Mouse (Mus musculus) liver, embryonic 11.5 days (tissue): Measurements from ENCODE around the gene Slc38a5. TPM values are rescaled to one million over a fixed set of nuclear protein-coding genes. Genes with fewer than 3 reads are reported as not detected.
A peak's percentile ranks its signal among the peaks of the same experiment; 100 is the strongest.

ENCODE experiments used
- ATAC-seq: fragments of 200-750 bp; cut with Nextera tagmentation; replicated peaks from 2 replicates; pipeline ENCODE4 v1.8.0; 2017; ENCODE audit warnings: moderate number of reproducible peaks, mild to moderate bottlenecking, moderate TSS enrichment, moderate library complexity; ENCODE audit not compliant: low FRiP score
- DNase-seq: peaks from one replicate; pipeline ENCODE4 v3.0.0-alpha.2; 2017; ENCODE audit warnings: low spot score
- H3K27ac ChIP-seq: fragments of 300-500 bp; sonication (generic); 2 replicates; pipeline ENCODE4 v1.5.1; 2014; ENCODE audit warnings: mild to moderate bottlenecking, low read depth, low read length, control low read depth
- H3K27me3 ChIP-seq: fragments of 300-500 bp; sonication (generic); replicated peaks from 2 replicates; pipeline ENCODE4 v1.6.1; 2014; ENCODE audit warnings: low read length, mixed read lengths; ENCODE audit not compliant: control insufficient read depth, insufficient read depth
- H3K36me3 ChIP-seq: fragments of 300-500 bp; sonication (generic); 2 replicates; pipeline ENCODE4 v1.6.1; 2014; ENCODE audit warnings: mild to moderate bottlenecking, low read length, moderate library complexity, mixed read lengths; ENCODE audit not compliant: control insufficient read depth, insufficient read depth
- H3K4me1 ChIP-seq: fragments of 300-500 bp; sonication (generic); replicated peaks from 2 replicates; pipeline ENCODE4 v1.6.1; 2014; ENCODE audit warnings: low read length, mixed read lengths; ENCODE audit not compliant: control insufficient read depth, insufficient read depth
- H3K4me2 ChIP-seq: fragments of 300-500 bp; sonication (generic); 2 replicates; pipeline ENCODE4 v1.6.1; 2014; ENCODE audit warnings: mild to moderate bottlenecking, control low read depth, moderate library complexity
- H3K4me3 ChIP-seq: fragments of 300-500 bp; sonication (generic); 2 replicates; pipeline ENCODE4 v1.5.1; 2014; ENCODE audit warnings: low read depth, low read length, control low read depth
- H3K9ac ChIP-seq: fragments of 300-500 bp; sonication (generic); 2 replicates; pipeline ENCODE4 v1.6.1; 2014; ENCODE audit warnings: low read depth, low read length, control low read depth
- H3K9me3 ChIP-seq: fragments of 300-500 bp; sonication (generic); 2 replicates; pipeline ENCODE4 v1.6.1; 2016; ENCODE audit warnings: low read length, inconsistent platforms, mixed read lengths; ENCODE audit not compliant: control insufficient read depth
- WGBS: fragments of 180-500 bp; shearing (Covaris S2); extraction: QIAGEN DNeasy Blood & Tissue Kit; methylation state at CpG from one replicate; pipeline ENCODE4 v1.1.7; 2014; 5-methylcytosine and 5-hydroxymethylcytosine counted together
- polyA plus RNA-seq: library from polyadenylated mRNA; unstranded; fragments of >200 nt; fragmentation: Nextera tagmentation; extraction: Ambion mirVana; gene quantifications from 2 replicates; pipeline ENCODE4 v1.2.1, GENCODE M21; 2014

The Slc38a5 gene
- polyA plus RNA-seq, result 77.7 and 84.1 TPM in 2 replicates

- Histone ChIP-seq H3K9me3 (no peaks in the 10 kb centered on the region), H3K27me3 (no peaks in the 10 kb centered on the region), H3K4me3 (peak within 1 kb of the TSS; percentile 51), H3K4me2 (peak within 1 kb of the TSS; percentile 74), H3K9ac (peak within 1 kb of the TSS; percentile 64), H3K4me1 (no peaks in the 10 kb centered on the region), H3K27ac (peak within 1 kb of the TSS; percentile 62; the same call in 1 of the 2 replicates), H3K36me3 (no peaks in the 10 kb centered on the region)
- ATAC-seq, result peak; percentile 75
- WGBS, result 20% methylated on average over 13 of the region's 15 CpGs
- no peak for DNase-seq
Observed at GRCm38 (mm10) chrX:8271083-8271820, at the start of gene Slc38a5. Gene Slc38a5 (plus strand): TSS chrX:8271133.

DNA sequence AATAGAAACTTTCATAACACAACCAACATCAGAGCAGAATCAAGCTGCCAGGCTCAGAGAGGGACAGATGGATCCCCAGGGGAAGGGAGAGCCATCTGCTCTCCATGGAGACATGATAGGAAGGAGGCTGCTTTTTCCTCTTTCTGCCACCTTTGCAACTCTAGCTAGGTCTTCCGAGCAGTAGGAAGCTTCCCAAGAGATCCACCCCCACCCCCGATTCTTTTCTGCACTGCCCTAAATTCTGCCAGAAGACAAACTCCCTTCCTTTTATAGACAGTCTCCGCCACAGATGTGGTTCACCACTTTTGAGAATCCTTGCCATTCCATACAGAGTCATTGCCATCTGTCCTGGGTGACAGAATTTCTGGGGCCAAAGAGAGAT, 48.6 kb upstream of the Slc38a5 start:
- Histone ChIP-seq H3K9ac (no peak overlapping the region), H3K9me3 (no peaks in the 10 kb centered on the region), H3K36me3 (no peaks in the 10 kb centered on the region), H3K4me1 (no peaks in the 10 kb centered on the region), H3K27ac (no peak overlapping the region), H3K4me3 (no peak overlapping the region), H3K27me3 (no peaks in the 10 kb centered on the region; the same call in 1 of the 2 replicates), H3K4me2 (no peak overlapping the region)
- ATAC-seq (no peak), DNase-seq (no peak)
- 44% methylated on average over 3 of the region's 3 CpGs for WGBS

GRCm38 (mm10) chrX:8222678-8223421, 48.1 kb upstream of the Slc38a5 start:
- no peak for ATAC-seq

GRCm38 (mm10) chrX:8223473-8223872, 47.5 kb upstream of the Slc38a5 start:
- Histone ChIP-seq H3K9me3 (no peaks in the 10 kb centered on the region), H3K9ac (no peak overlapping the region), H3K4me2 (no peak overlapping the region), H3K4me1 (no peaks in the 10 kb centered on the region), H3K27me3 (no peaks in the 10 kb centered on the region), H3K4me3 (no peak overlapping the region), H3K36me3 (no peaks in the 10 kb centered on the region), H3K27ac (no peak overlapping the region)
- ATAC-seq (0 out of 2 replicates have a peak, but pooled peaks have one; percentile 56), DNase-seq (no peak)
- 69% methylated on average over 7 of the region's 7 CpGs for WGBS

More at GRCm38 (mm10) chrX:8222678-8223421, 48.1 kb upstream of the Slc38a5 start:
- Histone ChIP-seq H3K4me1 (no peaks in the 10 kb centered on the region), H3K27ac (no peak overlapping the region), H3K9me3 (no peaks in the 10 kb centered on the region), H3K4me3 (no peak overlapping the region), H3K27me3 (no peaks in the 10 kb centered on the region; the same call in 1 of the 2 replicates), H3K4me2 (no peak overlapping the region), H3K36me3 (no peaks in the 10 kb centered on the region), H3K9ac (no peak overlapping the region)
- WGBS, result 51% methylated on average over 7 of the region's 7 CpGs
- DNase-seq, result no peak

DNA sequence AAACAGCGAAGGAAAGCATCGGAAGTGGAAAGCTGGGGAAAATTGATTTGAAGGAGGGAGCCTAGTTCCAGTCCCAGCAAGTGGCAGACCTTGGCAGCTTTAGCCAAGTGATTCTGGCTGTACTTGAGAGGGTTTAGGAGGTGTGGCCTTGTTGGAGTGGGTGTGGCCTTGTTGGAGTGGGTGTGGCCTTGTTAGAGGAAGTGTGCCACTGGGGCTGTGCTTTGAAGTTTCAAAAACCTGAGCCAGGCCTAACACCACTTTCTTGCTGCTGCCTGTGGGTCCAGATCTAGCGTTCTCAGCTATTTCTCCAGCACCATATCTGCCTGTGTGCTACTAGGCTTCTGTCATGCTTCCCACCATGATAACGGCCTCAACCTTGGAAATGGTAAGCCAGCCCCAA, 40.7 kb upstream of the Slc38a5 start:
- Histone ChIP-seq H3K9me3 (no peaks in the 10 kb centered on the region), H3K36me3 (no peaks in the 10 kb centered on the region)
- no peak for DNase-seq

DNA sequence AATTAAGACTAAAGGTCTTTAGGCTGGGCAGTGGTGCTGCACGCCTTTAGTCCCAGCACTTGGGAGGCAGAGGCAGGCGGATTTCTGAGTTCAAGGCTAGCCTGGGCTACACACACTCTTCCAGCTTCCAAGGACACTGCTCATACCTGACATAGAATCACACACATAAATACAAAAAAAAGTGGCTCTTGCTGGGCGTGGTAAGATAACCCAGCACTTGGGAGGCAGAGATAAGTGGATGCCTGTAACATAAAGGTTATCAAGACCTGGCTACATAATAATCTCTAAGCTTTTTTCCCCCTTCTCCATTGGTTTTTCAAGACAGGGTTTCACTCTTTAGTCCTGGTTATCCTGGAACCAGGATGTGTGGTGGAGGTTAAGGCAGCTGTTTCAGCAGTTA, 37.3 kb upstream of the Slc38a5 start:
- 65% methylated on average over 3 of the region's 3 CpGs for WGBS
- DNase-seq, result no peak
- no peak for ATAC-seq
- H3K27ac ChIP-seq, result no peak overlapping the region
- no peaks in the 10 kb centered on the region for H3K9me3 ChIP-seq
- no peak overlapping the region for H3K4me2 ChIP-seq
- no peaks in the 10 kb centered on the region for H3K4me1 ChIP-seq
- H3K4me3 ChIP-seq, result no peak overlapping the region
- no peaks in the 10 kb centered on the region for H3K36me3 ChIP-seq
- H3K27me3 ChIP-seq, result no peaks in the 10 kb centered on the region
- no peak overlapping the region for H3K9ac ChIP-seq

More for the DNA sequence above, 40.7 kb upstream of the Slc38a5 start:
- ATAC-seq, result no peak
- WGBS, result 65% methylated on average over 4 of the region's 4 CpGs
- H3K27ac ChIP-seq, result no peak overlapping the region
- H3K4me1 ChIP-seq, result no peaks in the 10 kb centered on the region
- no peak overlapping the region for H3K9ac ChIP-seq
- H3K4me3 ChIP-seq, result no peak overlapping the region
- H3K4me2 ChIP-seq, result no peak overlapping the region
- H3K27me3 ChIP-seq, result no peaks in the 10 kb centered on the region

GRCm38 (mm10) chrX:8236704-8237103, 34.2 kb upstream of the Slc38a5 start:
- ATAC-seq (no peak), DNase-seq (no peak)
- no peaks in the 10 kb centered on the region for H3K27me3 ChIP-seq
- H3K4me2 ChIP-seq, result no peak overlapping the region
- no peak overlapping the region for H3K9ac ChIP-seq
- H3K4me1 ChIP-seq, result no peaks in the 10 kb centered on the region
- 86% methylated on average over 2 of the region's 2 CpGs for WGBS
- no peak overlapping the region for H3K4me3 ChIP-seq
- no peaks in the 10 kb centered on the region for H3K9me3 ChIP-seq
- no peak overlapping the region for H3K27ac ChIP-seq
- no peaks in the 10 kb centered on the region for H3K36me3 ChIP-seq

- WGBS, result 76% methylated on average over 13 of the region's 13 CpGs
- Histone ChIP-seq H3K9ac (no peak overlapping the region), H3K9me3 (no peaks in the 10 kb centered on the region), H3K4me2 (no peak overlapping the region), H3K4me1 (no peaks in the 10 kb centered on the region), H3K27ac (no peak overlapping the region), H3K4me3 (no peak overlapping the region), H3K36me3 (no peaks in the 10 kb centered on the region), H3K27me3 (no peaks in the 10 kb centered on the region)
- ATAC-seq, result no peak
- no peak for DNase-seq
Observed at GRCm38 (mm10) chrX:8238804-8239395, 32.0 kb upstream of the Slc38a5 start.
